Mouse (Mus musculus) hindbrain, postnatal 0 days (tissue): ENCODE measurements around the gene Arhgap33. TPM values are rescaled to one million over a fixed set of nuclear protein-coding genes. Genes with fewer than 3 reads are reported as not detected.

Experiments used
- ATAC-seq: fragments of 200-750 bp; cut with Nextera tagmentation; 2 replicates; pipeline ENCODE4 v1.8.0; 2017; ENCODE audit warnings: mild to moderate bottlenecking, moderate TSS enrichment, moderate library complexity
- DNase-seq: peaks from one replicate; pipeline ENCODE4 v3.0.0-alpha.2; 2015; ENCODE audit warnings: low spot score
- H3K27ac ChIP-seq: fragments of 300-500 bp; sonication (generic); 2 replicates; pipeline ENCODE4 v1.5.1; 2014; ENCODE audit warnings: mild to moderate bottlenecking
- H3K27me3 ChIP-seq: fragments of 300-500 bp; sonication (generic); 2 replicates; pipeline ENCODE4 v1.6.1; 2014; ENCODE audit warnings: low read length, mixed read lengths; ENCODE audit not compliant: insufficient read depth
- H3K36me3 ChIP-seq: fragments of 300-500 bp; sonication (generic); 2 replicates; pipeline ENCODE4 v1.6.1; 2014; ENCODE audit warnings: low read length, mixed read lengths; ENCODE audit not compliant: insufficient read depth
- H3K4me1 ChIP-seq: fragments of 300-500 bp; sonication (generic); 2 replicates; pipeline ENCODE4 v1.6.1; 2014; ENCODE audit warnings: antibody characterized with exemption, low read length, mixed read lengths; ENCODE audit not compliant: insufficient read depth
- H3K4me2 ChIP-seq: fragments of 300-500 bp; sonication (generic); 2 replicates; pipeline ENCODE4 v1.6.1; 2014; ENCODE audit warnings: low read depth, mild to moderate bottlenecking, low read length, moderate library complexity, mixed read lengths
- H3K4me3 ChIP-seq: fragments of 300-500 bp; sonication (generic); 2 replicates; pipeline ENCODE4 v1.5.1; 2014; ENCODE audit warnings: low read length
- H3K9ac ChIP-seq: fragments of 300-500 bp; sonication (generic); replicated peaks from 2 replicates; pipeline ENCODE4 v1.6.1; 2014; ENCODE audit warnings: mild to moderate bottlenecking, low read length, moderate library complexity, mixed read lengths
- H3K9me3 ChIP-seq: fragments of 300-500 bp; sonication (generic); 2 replicates; pipeline ENCODE4 v1.6.1; 2016; ENCODE audit warnings: low read length, mixed read lengths
- CTCF ChIP-seq: IDR thresholded peaks from 2 replicates; pipeline ENCODE4 v1.5.1; 2016; ENCODE audit warnings: antibody characterized with exemption, control low read depth, low read depth
- WGBS: fragments of 180-500 bp; shearing (Covaris S2); extraction: QIAGEN DNeasy Blood & Tissue Kit; methylation state at CpG from one replicate; pipeline ENCODE4 v1.1.7; 2014; 5-methylcytosine and 5-hydroxymethylcytosine counted together
- polyA plus RNA-seq: library from polyadenylated mRNA; unstranded; fragments of >200 nt; fragmentation: Nextera tagmentation; extraction: Ambion mirVana; gene quantifications from 2 replicates; pipeline ENCODE4 v1.2.1, GENCODE M21; 2015
- total RNA-seq: library from RNA; depleted of rRNA; stranded (reverse); fragments of >200 nt; gene quantifications from 2 replicates; pipeline ENCODE4 v1.2.3, GENCODE M21; 2014; rRNA removed

The Arhgap33 gene
- 55.7 and 59.7 TPM in 2 replicates for total RNA-seq
- polyA plus RNA-seq: 64.8 and 73.1 TPM in 2 replicates

DNA sequence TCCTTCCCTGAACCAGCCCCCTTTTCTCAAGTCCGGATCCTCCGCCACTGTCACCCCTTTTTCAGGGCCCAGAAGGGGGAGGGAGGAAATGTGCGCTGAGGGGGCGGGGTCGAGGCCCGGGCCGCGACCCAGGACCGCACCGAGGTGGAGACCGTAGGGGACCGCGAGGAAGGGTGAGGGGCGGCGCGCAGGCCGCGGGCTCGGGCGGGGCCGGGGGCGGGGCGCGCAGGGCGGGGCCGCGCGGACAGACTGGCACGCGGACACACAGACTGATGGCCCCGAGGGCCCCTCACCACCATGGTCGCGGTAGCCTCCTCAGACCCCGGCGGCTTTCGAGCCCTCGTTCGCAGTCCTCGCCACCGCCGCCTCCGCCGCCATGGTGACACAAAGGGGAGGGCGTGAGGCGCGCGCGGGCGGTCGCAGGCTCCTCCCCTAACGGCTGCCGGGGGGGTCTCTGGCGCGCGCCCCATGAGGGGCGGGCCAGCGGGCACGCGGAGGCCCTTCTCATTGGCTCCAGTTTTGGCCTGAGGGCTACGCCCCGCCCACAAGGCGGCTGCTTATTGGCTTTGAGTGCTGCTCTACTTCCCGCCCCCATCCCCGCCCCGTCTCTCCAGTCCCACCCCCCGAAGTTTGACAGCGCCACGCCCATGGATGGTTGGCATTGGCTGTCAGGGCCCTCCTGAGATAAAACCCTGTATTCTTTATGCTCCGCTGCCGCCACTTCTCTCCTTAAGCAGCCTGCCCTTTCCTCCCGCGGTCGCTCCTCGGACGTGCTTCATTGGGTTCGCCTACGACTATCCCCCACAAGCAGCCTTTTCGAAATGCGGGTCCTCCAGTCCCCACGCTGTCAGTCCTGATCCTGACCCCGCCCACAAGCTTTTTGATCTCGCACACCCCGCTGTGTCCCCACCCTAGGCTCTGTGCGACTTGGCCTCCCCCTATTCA, at the start of gene Arhgap33:
Arhgap33 (minus strand) TSS at position 428 of the 945 bp plus-strand sequence.
- H3K9ac ChIP-seq: peak within 1 kb of the TSS; percentile 84
- H3K4me3 ChIP-seq: peak within 1 kb of the TSS; percentile 83
- H3K9me3 ChIP-seq: no peaks in the 10 kb centered on the region
- 0% methylated on average over 41 of the region's 84 CpGs for WGBS
- no peaks in the 10 kb centered on the region for H3K27me3 ChIP-seq
- peaks cover 22% of the 10 kb centered on the region for H3K4me1 ChIP-seq
- H3K27ac ChIP-seq: peak within 1 kb of the TSS; percentile 94
- ATAC-seq (peak; percentile 93), DNase-seq (peak; percentile 99)
- peaks cover 18% of the 10 kb centered on the region for H3K36me3 ChIP-seq
- peak within 1 kb of the TSS; percentile 75 for H3K4me2 ChIP-seq
- TF ChIP-seq CTCF: no peak

DNA sequence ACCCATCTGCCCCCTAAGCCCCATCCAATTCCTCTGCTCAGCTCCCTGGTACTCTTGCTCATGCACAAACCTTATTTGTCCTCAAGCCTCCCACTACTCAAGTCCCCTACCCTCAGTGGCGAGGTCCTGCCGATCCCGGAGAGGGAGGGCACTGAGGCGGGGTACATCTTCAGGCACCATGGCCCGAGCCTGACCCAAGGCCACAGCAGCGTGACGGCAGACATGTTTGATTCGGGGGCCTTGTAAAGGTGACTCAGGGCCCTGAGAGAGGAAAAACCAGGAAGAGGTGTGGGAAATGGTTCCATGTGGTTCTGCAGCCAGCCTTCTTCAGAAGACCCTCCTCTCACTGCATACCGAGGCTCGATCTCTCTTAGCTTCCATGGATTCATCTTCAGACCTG, 49.5 kb upstream of the Arhgap33 start:
- no peak for TF ChIP-seq CTCF
- no peak overlapping the region for H3K9ac ChIP-seq
- H3K4me2 ChIP-seq: no peak overlapping the region
- no peaks in the 10 kb centered on the region for H3K27me3 ChIP-seq
- H3K27ac ChIP-seq: no peak overlapping the region
- no peak for ATAC-seq
- H3K9me3 ChIP-seq: no peaks in the 10 kb centered on the region
- H3K4me3 ChIP-seq: no peak overlapping the region
- H3K4me1 ChIP-seq: peaks cover 8% of the 10 kb centered on the region
- peaks cover 64% of the 10 kb centered on the region for H3K36me3 ChIP-seq
- 92% methylated on average over 10 of the region's 10 CpGs for WGBS
- no peak for DNase-seq

DNA sequence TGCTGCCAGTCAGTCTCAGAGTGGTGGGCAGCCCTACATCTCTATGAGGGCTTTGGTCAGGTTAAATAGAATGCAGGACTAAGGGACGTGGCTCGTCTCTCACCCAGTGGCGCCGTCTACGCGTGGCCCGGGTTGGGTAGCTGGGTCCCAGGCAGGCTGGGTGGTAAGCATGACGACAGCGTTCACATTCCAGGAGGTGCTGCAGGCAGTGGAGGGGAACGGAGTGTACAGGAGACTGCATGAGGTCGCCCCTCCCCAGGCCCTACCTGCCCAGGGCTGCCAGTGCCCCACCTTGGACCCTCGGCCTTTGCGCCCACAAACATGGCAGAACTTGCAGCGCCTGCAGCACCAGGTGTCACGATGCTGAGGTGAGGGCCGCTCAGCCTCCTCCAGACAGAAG, 46.7 kb upstream of the Arhgap33 start:
- 98% methylated on average over 16 of the region's 16 CpGs for WGBS
- H3K4me1 ChIP-seq: no peaks in the 10 kb centered on the region
- no peak for ATAC-seq
- no peak overlapping the region for H3K27ac ChIP-seq
- H3K4me2 ChIP-seq: no peak overlapping the region
- TF ChIP-seq CTCF: no peak
- H3K27me3 ChIP-seq: no peaks in the 10 kb centered on the region
- no peak for DNase-seq
- H3K9me3 ChIP-seq: no peaks in the 10 kb centered on the region
- H3K9ac ChIP-seq: no peak overlapping the region
- H3K36me3 ChIP-seq: peaks cover 90% of the 10 kb centered on the region
- no peak overlapping the region for H3K4me3 ChIP-seq

DNA sequence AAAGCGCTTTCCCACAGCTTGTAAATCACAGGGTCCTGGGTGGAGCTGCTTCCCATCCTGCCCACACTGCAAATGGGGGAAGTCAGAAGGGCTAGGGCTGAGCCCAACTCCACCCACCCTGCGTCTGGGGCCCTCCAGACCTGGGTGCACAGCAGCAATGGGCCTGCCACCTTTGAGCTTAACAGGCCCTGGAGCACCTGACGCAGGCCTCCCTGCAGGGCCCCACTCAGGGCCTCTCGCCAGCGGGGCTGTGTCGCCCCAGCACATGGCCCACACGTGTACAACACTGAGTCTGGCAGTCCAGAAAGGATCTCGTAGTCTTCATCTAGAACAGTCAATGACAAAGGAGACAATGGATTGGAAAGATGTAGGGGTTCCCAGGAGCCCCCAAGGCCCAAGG, 45.1 kb upstream of the Arhgap33 start:
- WGBS: 94% methylated on average over 8 of the region's 8 CpGs
- H3K4me1 ChIP-seq: no peaks in the 10 kb centered on the region
- no peak for ATAC-seq

DNA sequence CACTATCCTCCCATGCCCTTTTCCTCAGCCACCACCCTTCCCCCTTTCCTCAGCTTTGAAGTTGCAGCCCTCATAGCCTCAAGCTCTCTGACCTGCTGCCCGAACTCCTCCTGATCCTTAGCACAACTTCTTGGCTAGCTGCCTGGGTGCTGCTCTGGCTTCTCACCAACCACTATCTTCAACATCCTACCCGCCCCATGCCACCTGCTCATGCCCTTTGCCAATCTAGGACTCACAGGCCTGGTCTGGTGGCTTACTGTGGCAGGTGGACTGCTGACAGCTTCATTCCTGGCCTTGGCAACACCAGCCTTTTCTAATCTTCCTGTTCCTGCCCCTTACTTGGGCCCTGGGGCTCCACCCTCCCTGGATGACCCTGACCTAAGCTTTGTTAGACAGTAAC, 38.1 kb upstream of the Arhgap33 start:
- ATAC-seq: no peak
- 65% methylated on average over 2 of the region's 2 CpGs for WGBS
- TF ChIP-seq CTCF: no peak
- Histone ChIP-seq H3K27ac (no peak overlapping the region), H3K27me3 (no peaks in the 10 kb centered on the region), H3K9me3 (no peaks in the 10 kb centered on the region), H3K4me1 (no peaks in the 10 kb centered on the region), H3K4me3 (no peak overlapping the region), H3K9ac (no peak overlapping the region), H3K36me3 (peaks cover 90% of the 10 kb centered on the region), H3K4me2 (no peak overlapping the region)
- peak; percentile 20 for DNase-seq

More for the DNA sequence above, 45.1 kb upstream of the Arhgap33 start:
- Histone ChIP-seq H3K9me3 (no peaks in the 10 kb centered on the region), H3K27me3 (no peaks in the 10 kb centered on the region), H3K9ac (no peak overlapping the region), H3K36me3 (peaks cover 90% of the 10 kb centered on the region), H3K27ac (no peak overlapping the region), H3K4me3 (no peak overlapping the region), H3K4me2 (no peak overlapping the region)
- TF ChIP-seq CTCF: no peak
- no peak for DNase-seq

DNA sequence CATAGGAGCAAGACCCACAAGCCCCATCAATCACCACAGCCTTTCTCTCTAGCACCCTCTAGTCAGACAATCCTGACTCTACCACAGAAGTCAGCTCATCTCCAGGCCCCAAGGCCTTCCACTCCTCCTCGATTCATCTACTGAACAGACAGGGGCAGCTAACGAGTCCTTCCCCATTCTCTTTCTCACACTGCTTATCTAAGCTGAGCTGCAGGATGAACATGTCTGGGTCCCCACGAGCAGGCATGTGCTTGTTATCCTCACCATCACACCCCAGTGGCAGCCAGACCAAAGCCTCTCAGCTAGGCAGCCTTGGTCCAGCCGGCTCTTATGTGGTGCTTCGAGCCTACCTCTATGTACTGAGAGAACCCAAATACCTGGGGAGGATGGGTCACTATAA, 37.5 kb upstream of the Arhgap33 start:
- DNase-seq: no peak
- 79% methylated on average over 5 of the region's 5 CpGs for WGBS

DNA sequence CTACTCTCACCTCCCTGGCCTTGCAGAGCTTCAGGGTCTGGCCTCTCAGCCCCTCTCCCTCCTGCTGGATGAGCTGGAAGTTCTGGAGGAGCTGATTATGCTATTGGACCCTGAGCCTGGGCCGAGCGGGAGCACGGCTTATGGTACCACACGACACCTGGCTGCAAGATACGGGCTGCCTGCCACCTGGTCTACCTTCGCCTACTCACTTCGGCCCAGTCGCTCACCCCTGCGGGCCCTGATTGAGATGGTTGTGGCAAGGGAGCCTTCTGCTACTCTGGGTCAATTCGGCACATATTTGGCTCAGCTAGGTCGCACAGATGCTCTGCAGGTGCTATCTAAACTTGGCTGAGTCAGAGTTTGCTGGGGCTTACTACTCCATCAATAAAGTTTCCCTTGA, 32.7 kb upstream of the Arhgap33 start:
- Histone ChIP-seq H3K36me3 (peaks cover 61% of the 10 kb centered on the region), H3K9me3 (no peaks in the 10 kb centered on the region), H3K27me3 (no peaks in the 10 kb centered on the region), H3K27ac (no peak overlapping the region), H3K9ac (no peak overlapping the region), H3K4me3 (no peak overlapping the region), H3K4me1 (no peaks in the 10 kb centered on the region), H3K4me2 (no peak overlapping the region)
- 88% methylated on average over 11 of the region's 11 CpGs for WGBS
- ATAC-seq: no peak
- no peak for DNase-seq
- TF ChIP-seq CTCF: no peak

More for the DNA sequence above, 37.5 kb upstream of the Arhgap33 start:
- Histone ChIP-seq H3K9ac (no peak overlapping the region), H3K4me3 (no peak overlapping the region), H3K4me2 (no peak overlapping the region), H3K4me1 (no peaks in the 10 kb centered on the region), H3K36me3 (peaks cover 88% of the 10 kb centered on the region), H3K27me3 (no peaks in the 10 kb centered on the region), H3K27ac (no peak overlapping the region), H3K9me3 (no peaks in the 10 kb centered on the region)
- ATAC-seq: no peak
- no peak for TF ChIP-seq CTCF
